Mouse (Mus musculus) liver, embryonic 14.5 days (tissue): ENCODE results near the gene Armh1.

ENCODE experiments used
- CTCF ChIP-seq: IDR thresholded peaks from 2 replicates; pipeline ENCODE4 v1.5.1; 2016; ENCODE audit warnings: antibody characterized with exemption, low read depth, control low read depth
- EP300 ChIP-seq: IDR thresholded peaks from 2 replicates; pipeline ENCODE4 v1.6.1; 2016; ENCODE audit warnings: antibody characterized with exemption, low read depth

- no peak for TF ChIP-seq CTCF
- TF ChIP-seq EP300: no peak
Measured at GRCm38 (mm10) chr4:117225250-117225649, 26.7 kb downstream of the Armh1 start.
